Mouse (Mus musculus): Measurements from ENCODE around the gene 2610008E11Rik.
"Not testable (repeated sequence)": the region's sequence is repeated elsewhere in the genome, so short reads cannot be mapped to it uniquely, and the experiment has no call there.

GRCm38 (mm10) chr10:79057370-79057769 lies 40.0 kb downstream of the 2610008E11Rik start:
- not testable (repeated sequence) for TF ChIP-seq CTCF (IDR thresholded peaks at IDR 0.05; ENCODE audit: low read depth, low read length); POLR2A (IDR thresholded peaks at IDR 0.05; ENCODE audit: insufficient read depth, low read length)
